Mouse (Mus musculus) lung, adult 2 months (tissue): Measurements from ENCODE around the gene Pcna.

Experiments used
- CTCF ChIP-seq: fragments of 200-500 bp; IDR thresholded peaks from 2 replicates; pipeline ENCODE4 v1.5.1; 2011; ENCODE audit warnings: mild to moderate bottlenecking, low read length, control low read depth; ENCODE audit not compliant: insufficient read depth
- POLR2A ChIP-seq: fragments of 200-500 bp; IDR thresholded peaks from 2 replicates; pipeline ENCODE4 v1.6.1; 2011; ENCODE audit warnings: low read depth, mild to moderate bottlenecking, control low read depth, low read length, borderline replicate concordance; ENCODE audit errors: extremely low read depth

- TF ChIP-seq POLR2A, result no peak
- TF ChIP-seq CTCF, result no peak
Observed at GRCm38 (mm10) chr2:132251911-132252310, 1.2 kb downstream of the Pcna start.
